Mouse (Mus musculus) hindbrain, embryonic 13.5 days (tissue): ENCODE measurements at regions not wholly inside any gene's neighbourhood (a gene's known extent, or its start where the extent isn't known, plus 50 kb on each side); places are given as distances from the start of the nearest gene placed in this dataset.

Experiments used
- ATAC-seq: fragments of 200-750 bp; cut with Nextera tagmentation; 2 replicates; pipeline ENCODE4 v1.8.0; 2017; ENCODE audit warnings: moderate TSS enrichment; ENCODE audit not compliant: low FRiP score
- H3K27ac ChIP-seq: fragments of 300-500 bp; sonication (generic); 2 replicates; pipeline ENCODE4 v1.5.1; 2015; ENCODE audit warnings: inconsistent platforms, mild to moderate bottlenecking, moderate library complexity
- H3K27me3 ChIP-seq: fragments of 300-500 bp; sonication (generic); 2 replicates; pipeline ENCODE4 v1.6.1; 2015; ENCODE audit warnings: mild to moderate bottlenecking, inconsistent platforms
- H3K36me3 ChIP-seq: fragments of 300-500 bp; sonication (generic); 2 replicates; pipeline ENCODE4 v1.6.1; 2015; ENCODE audit warnings: mild to moderate bottlenecking, inconsistent platforms
- H3K4me1 ChIP-seq: fragments of 300-500 bp; sonication (generic); replicated peaks from 2 replicates; pipeline ENCODE4 v1.6.1; 2015; ENCODE audit warnings: inconsistent platforms
- H3K4me2 ChIP-seq: fragments of 300-500 bp; sonication (generic); 2 replicates; pipeline ENCODE4 v1.6.1; 2015; ENCODE audit warnings: inconsistent platforms, mild to moderate bottlenecking, moderate library complexity
- H3K4me3 ChIP-seq: fragments of 300-500 bp; sonication (generic); 2 replicates; pipeline ENCODE4 v1.5.1; 2015; ENCODE audit warnings: mild to moderate bottlenecking, inconsistent platforms
- H3K9ac ChIP-seq: fragments of 300-500 bp; sonication (generic); 2 replicates; pipeline ENCODE4 v1.6.1; 2015; ENCODE audit warnings: mild to moderate bottlenecking, inconsistent platforms
- H3K9me3 ChIP-seq: fragments of 300-500 bp; sonication (generic); 2 replicates; pipeline ENCODE4 v1.6.1; 2016; ENCODE audit warnings: inconsistent platforms
- WGBS: fragments of 180-500 bp; shearing (Covaris S2); methylation state at CpG from one replicate; pipeline ENCODE4 v1.1.7; 2015; 5-methylcytosine and 5-hydroxymethylcytosine counted together

DNA sequence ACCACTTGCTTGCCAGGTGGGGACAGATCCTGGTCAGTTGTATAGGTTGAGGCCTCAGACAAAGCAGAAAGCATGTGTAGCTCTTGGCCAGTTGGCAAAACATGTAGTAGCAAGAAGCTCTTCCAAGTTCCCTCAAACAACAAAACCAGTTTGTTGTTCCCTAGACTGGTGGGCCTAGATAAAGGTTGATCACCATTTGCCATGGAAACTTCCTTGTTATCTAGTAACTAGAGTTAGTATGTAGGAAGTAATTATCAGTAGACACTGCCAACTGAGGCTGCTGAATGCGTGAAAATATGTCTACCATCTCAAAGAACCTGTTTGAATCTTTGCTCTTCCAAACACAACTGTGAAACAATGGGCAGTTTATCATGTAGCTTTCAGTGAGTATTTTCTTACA lies 1098.7 kb downstream of the Pcdh18 start:
- Histone ChIP-seq H3K4me2 (no peak overlapping the region), H3K36me3 (no peaks in the 10 kb centered on the region), H3K9ac (no peak overlapping the region), H3K4me1 (no peaks in the 10 kb centered on the region), H3K27me3 (no peaks in the 10 kb centered on the region), H3K4me3 (no peak overlapping the region), H3K9me3 (no peaks in the 10 kb centered on the region), H3K27ac (no peak overlapping the region)
- ATAC-seq, result no peak
- 85% methylated on average over 1 of the region's 1 CpGs for WGBS

DNA sequence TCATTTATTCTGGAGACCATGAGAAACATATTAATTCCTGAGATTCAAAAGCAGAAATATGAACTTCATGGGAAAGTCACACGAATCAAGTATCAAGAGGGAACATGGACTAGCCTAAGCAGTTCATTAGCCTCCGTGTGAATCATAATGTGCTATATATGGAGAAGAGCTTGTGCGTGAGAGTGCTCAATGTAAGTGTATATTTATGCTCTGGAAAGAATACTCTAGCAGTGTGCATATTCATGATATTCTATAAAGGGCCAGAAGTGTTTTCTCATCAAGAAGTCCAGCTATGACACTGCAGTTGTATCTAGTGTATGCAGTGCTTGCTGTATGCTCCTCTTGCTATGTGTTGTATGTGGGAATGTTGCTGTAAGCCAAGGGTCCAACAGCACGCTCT lies 1102.0 kb downstream of the Pcdh18 start:
- no peak overlapping the region for H3K27ac ChIP-seq
- no peaks in the 10 kb centered on the region for H3K36me3 ChIP-seq
- 83% methylated on average over 4 of the region's 4 CpGs for WGBS
- H3K4me2 ChIP-seq, result no peak overlapping the region
- H3K27me3 ChIP-seq, result no peaks in the 10 kb centered on the region
- no peaks in the 10 kb centered on the region for H3K9me3 ChIP-seq
- H3K4me3 ChIP-seq, result no peak overlapping the region
- no peak overlapping the region for H3K9ac ChIP-seq
- ATAC-seq, result no peak
- H3K4me1 ChIP-seq, result no peaks in the 10 kb centered on the region

- no peak overlapping the region for H3K4me2 ChIP-seq
- no peaks in the 10 kb centered on the region for H3K9me3 ChIP-seq
- H3K4me1 ChIP-seq, result no peaks in the 10 kb centered on the region
- H3K27ac ChIP-seq, result no peak overlapping the region
- H3K36me3 ChIP-seq, result no peaks in the 10 kb centered on the region
- H3K9ac ChIP-seq, result no peak overlapping the region
- H3K27me3 ChIP-seq, result no peaks in the 10 kb centered on the region
- WGBS, result 32% methylated on average over 3 of the region's 3 CpGs
- no peak for ATAC-seq
- H3K4me3 ChIP-seq, result no peak overlapping the region
These were observed 1125.1 kb downstream of the Pcdh18 start for GRCm38 (mm10) chr3:48631889-48632483.

DNA sequence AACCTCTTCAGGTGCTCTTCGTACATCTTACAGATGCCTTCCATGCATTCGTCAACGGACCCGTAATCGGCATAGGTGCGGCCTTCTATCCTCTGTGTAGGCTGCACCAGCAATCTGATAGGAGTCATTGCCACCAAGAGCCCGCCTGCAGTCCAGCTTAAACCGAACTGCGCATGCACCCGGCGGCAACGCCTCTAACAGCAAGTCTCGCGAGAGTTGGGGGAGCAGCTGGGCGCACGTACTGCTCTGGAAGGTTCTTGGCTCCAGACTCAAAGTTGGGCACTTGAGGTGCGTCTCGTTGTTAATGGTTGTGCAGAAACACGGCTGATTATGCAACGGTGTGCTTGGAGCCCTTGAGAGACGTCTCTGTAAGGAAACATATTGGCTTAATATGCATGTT lies 1148.2 kb downstream of the Pcdh18 start:
- Histone ChIP-seq H3K9ac (no peak overlapping the region), H3K4me3 (no peak overlapping the region), H3K4me2 (no peak overlapping the region), H3K27me3 (no peaks in the 10 kb centered on the region), H3K4me1 (no peaks in the 10 kb centered on the region), H3K9me3 (no peaks in the 10 kb centered on the region), H3K27ac (no peak overlapping the region), H3K36me3 (no peaks in the 10 kb centered on the region)
- 97% methylated on average over 21 of the region's 21 CpGs for WGBS
- no peak for ATAC-seq

DNA sequence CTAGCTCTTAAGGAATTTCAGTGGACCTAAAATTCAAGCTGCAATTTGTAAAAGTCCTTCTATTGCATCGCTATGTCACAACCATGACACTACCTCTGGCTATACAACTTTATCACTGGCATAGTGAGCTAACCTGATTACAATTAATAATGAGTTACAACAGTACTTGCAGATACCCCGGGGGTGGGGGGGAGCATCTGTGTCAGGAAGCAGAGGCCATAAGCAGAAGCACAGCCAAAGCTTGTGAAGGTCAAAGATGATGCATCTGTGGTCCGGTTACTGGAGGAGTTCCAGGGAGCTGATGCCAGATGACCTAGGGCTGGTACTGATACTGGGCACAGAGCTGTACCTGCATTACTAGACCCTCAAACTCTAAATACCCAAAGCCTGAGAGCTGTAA lies 1152.3 kb downstream of the Pcdh18 start:
- Histone ChIP-seq H3K4me3 (no peak overlapping the region), H3K4me2 (no peak overlapping the region), H3K4me1 (no peaks in the 10 kb centered on the region), H3K36me3 (no peaks in the 10 kb centered on the region), H3K27ac (no peak overlapping the region), H3K27me3 (no peaks in the 10 kb centered on the region), H3K9ac (no peak overlapping the region), H3K9me3 (no peaks in the 10 kb centered on the region)
- no peak for ATAC-seq
- WGBS, result 75% methylated on average over 3 of the region's 3 CpGs

GRCm38 (mm10) chr3:48587341-48587740 lies 1169.8 kb downstream of the Pcdh18 start:
- Histone ChIP-seq H3K27ac (no peak overlapping the region), H3K4me2 (no peak overlapping the region), H3K4me1 (no peaks in the 10 kb centered on the region), H3K9me3 (no peaks in the 10 kb centered on the region), H3K9ac (no peak overlapping the region), H3K27me3 (no peaks in the 10 kb centered on the region), H3K4me3 (no peak overlapping the region), H3K36me3 (no peaks in the 10 kb centered on the region)
- 95% methylated on average over 2 of the region's 2 CpGs for WGBS
- no peak; the same call in 1 of the 2 replicates for ATAC-seq

GRCm38 (mm10) chr3:48586145-48586544 lies 1171.0 kb downstream of the Pcdh18 start:
- no peaks in the 10 kb centered on the region for H3K36me3 ChIP-seq
- no peak overlapping the region for H3K4me2 ChIP-seq
- H3K9ac ChIP-seq, result no peak overlapping the region
- ATAC-seq, result no peak
- no peak overlapping the region for H3K4me3 ChIP-seq
- no peaks in the 10 kb centered on the region for H3K27me3 ChIP-seq
- H3K9me3 ChIP-seq, result no peaks in the 10 kb centered on the region
- H3K4me1 ChIP-seq, result no peaks in the 10 kb centered on the region
- 26% methylated on average over 1 of the region's 1 CpGs for WGBS
- H3K27ac ChIP-seq, result no peak overlapping the region

DNA sequence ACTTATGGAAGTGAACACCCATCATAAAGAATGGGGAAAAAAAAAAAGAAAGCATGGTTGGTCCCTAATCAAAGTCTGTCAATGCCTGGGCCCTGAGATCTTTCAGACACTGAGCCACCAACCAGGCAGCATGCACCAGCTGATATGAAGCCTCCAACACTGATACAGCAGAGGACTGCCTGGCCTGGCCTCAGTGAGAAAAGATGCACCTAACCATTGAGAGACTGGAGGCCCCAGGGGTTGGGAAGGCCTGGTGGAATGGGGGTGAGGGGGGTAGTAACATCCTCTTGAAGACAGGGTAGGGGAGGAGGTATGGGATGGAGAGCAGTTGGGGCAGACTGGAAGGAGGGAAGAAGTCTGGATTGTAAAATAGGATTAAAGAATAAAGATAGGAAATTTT lies 1172.8 kb downstream of the Pcdh18 start:
- no peak overlapping the region for H3K27ac ChIP-seq
- no peak overlapping the region for H3K9ac ChIP-seq
- no peak overlapping the region for H3K4me3 ChIP-seq
- no peaks in the 10 kb centered on the region for H3K4me1 ChIP-seq
- no peaks in the 10 kb centered on the region for H3K36me3 ChIP-seq
- no peaks in the 10 kb centered on the region for H3K9me3 ChIP-seq
- H3K4me2 ChIP-seq, result no peak overlapping the region
- no peaks in the 10 kb centered on the region for H3K27me3 ChIP-seq
- no peak for ATAC-seq

GRCm38 (mm10) chr3:48582521-48582920 lies 1174.6 kb downstream of the Pcdh18 start:
- Histone ChIP-seq H3K36me3 (no peaks in the 10 kb centered on the region), H3K4me1 (no peaks in the 10 kb centered on the region), H3K27me3 (no peaks in the 10 kb centered on the region), H3K9ac (no peak overlapping the region), H3K9me3 (no peaks in the 10 kb centered on the region), H3K4me3 (no peak overlapping the region), H3K27ac (no peak overlapping the region), H3K4me2 (no peak overlapping the region)
- ATAC-seq, result no peak
- WGBS, result 73% methylated on average over 1 of the region's 1 CpGs

- Histone ChIP-seq H3K27ac (no peak overlapping the region), H3K9ac (no peak overlapping the region), H3K4me1 (no peaks in the 10 kb centered on the region), H3K9me3 (no peaks in the 10 kb centered on the region), H3K36me3 (no peaks in the 10 kb centered on the region), H3K27me3 (no peaks in the 10 kb centered on the region), H3K4me3 (no peak overlapping the region), H3K4me2 (no peak overlapping the region)
- no peak for ATAC-seq
- WGBS, result 81% methylated on average over 2 of the region's 2 CpGs
These were observed 1177.2 kb downstream of the Pcdh18 start for GRCm38 (mm10) chr3:48579971-48580370.

GRCm38 (mm10) chr3:48579229-48579628 lies 1177.9 kb downstream of the Pcdh18 start:
- no peak overlapping the region for H3K4me2 ChIP-seq
- H3K4me3 ChIP-seq, result no peak overlapping the region
- no peaks in the 10 kb centered on the region for H3K27me3 ChIP-seq
- 55% methylated on average over 1 of the region's 1 CpGs for WGBS
- H3K9me3 ChIP-seq, result no peaks in the 10 kb centered on the region
- no peak overlapping the region for H3K27ac ChIP-seq
- H3K9ac ChIP-seq, result no peak overlapping the region
- no peak for ATAC-seq
- no peaks in the 10 kb centered on the region for H3K36me3 ChIP-seq
- H3K4me1 ChIP-seq, result no peaks in the 10 kb centered on the region

DNA sequence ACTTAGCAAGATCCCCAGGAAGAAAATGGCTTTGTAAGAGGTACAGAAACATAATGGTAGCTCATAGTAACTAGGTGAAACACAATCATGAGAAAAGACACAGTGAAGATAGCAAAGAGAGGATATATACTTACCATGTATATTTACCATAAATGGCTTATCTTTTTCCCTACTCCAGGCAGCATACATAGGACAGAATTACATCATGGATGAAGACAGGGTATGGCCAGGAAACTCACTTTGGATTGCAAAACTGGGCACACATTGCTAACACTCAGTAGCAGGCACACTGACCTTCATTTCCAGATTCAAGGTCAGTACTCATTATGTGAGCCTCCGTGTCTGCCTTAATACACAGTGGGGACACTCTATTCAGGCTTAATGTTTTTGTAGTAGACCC lies 1210.5 kb downstream of the Pcdh18 start:
- Histone ChIP-seq H3K4me1 (no peaks in the 10 kb centered on the region), H3K27me3 (no peaks in the 10 kb centered on the region), H3K4me3 (no peak overlapping the region), H3K4me2 (no peak overlapping the region), H3K27ac (no peak overlapping the region), H3K36me3 (no peaks in the 10 kb centered on the region), H3K9ac (no peak overlapping the region), H3K9me3 (no peaks in the 10 kb centered on the region)
- no peak for ATAC-seq
- WGBS, result 82% methylated on average over 1 of the region's 1 CpGs

DNA sequence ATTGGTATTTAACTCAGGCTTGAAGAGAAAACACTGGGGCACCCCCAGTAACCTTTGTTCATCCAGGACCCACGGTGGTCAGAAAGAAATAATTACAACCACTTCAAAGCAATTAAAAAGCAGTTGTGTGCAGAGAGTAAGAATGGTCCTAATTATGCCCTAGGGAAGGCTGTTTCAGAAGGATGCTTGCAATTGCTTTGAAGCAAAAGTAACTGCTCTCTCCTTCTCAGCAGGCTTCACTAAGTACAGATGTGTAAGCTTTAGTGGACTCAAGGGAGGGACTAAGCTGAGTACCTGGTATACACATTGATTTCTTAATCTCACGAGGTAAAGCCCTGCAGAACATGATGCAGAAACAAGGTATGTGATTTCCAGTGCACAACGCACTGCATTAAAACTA lies 1242.1 kb downstream of the Pcdh18 start:
- H3K9ac ChIP-seq, result no peak overlapping the region
- no peak overlapping the region for H3K4me2 ChIP-seq
- H3K4me1 ChIP-seq, result no peaks in the 10 kb centered on the region
- 34% methylated on average over 3 of the region's 3 CpGs for WGBS
- H3K36me3 ChIP-seq, result no peaks in the 10 kb centered on the region
- H3K9me3 ChIP-seq, result no peaks in the 10 kb centered on the region
- no peak overlapping the region for H3K4me3 ChIP-seq
- no peak overlapping the region for H3K27ac ChIP-seq
- no peaks in the 10 kb centered on the region for H3K27me3 ChIP-seq
- 0 out of 2 replicates have a peak, but pooled peaks have one; percentile 32 for ATAC-seq
